ENCODE assay signal across 8 mouse cellular contexts in genomic region chr14:47472743-47473546, GRCm38 (mm10). TPM values are rescaled to one million over a fixed set of nuclear protein-coding genes. Genes with fewer than 3 reads are reported as not detected.
DNase-seq lines count a peak whose midpoint lies in the region; ATAC-seq and TF ChIP-seq lines count a peak whose summit lies in the region.

No protein-coding gene starts in this region.

- peak overlapping the region; percentile 98 for H3K27ac ChIP-seq in liver, embryonic 12.5 days
- H3K27ac ChIP-seq in stomach, embryonic 15.5 days = peak overlapping the region; percentile 91

- no peaks in the 10 kb centered on the region for H3K9me3 ChIP-seq in liver, embryonic 12.5 days (replicated peaks)
- no peaks in the 10 kb centered on the region for H3K9me3 ChIP-seq in stomach, embryonic 15.5 days

- DNase-seq in adrenal gland, postnatal 10 days = peak; percentile 78
- peak; percentile 70 for DNase-seq in embryo, embryonic 9.5 days (ENCODE audit: extremely low spot score)
- peak; percentile 70 to 74 for DNase-seq in heart, adult 18-20 months
- DNase-seq in kidney, adult 8-10 months = peak; percentile 29 to 54

- 1% methylated on average over 50 of the region's 69 CpGs for WGBS in liver, embryonic 12.5 days (ENCODE audit: insufficient replicate concordance)
- WGBS in stomach, embryonic 15.5 days = 2% methylated on average over 66 of the region's 69 CpGs

- peak overlapping the region; percentile 72 for H3K4me2 ChIP-seq in liver, embryonic 12.5 days
- H3K4me2 ChIP-seq in myocyte (ENCODE audit: low read depth) = peak overlapping the region; percentile 65
- peak overlapping the region; percentile 75 for H3K4me2 ChIP-seq in stomach, embryonic 15.5 days

- peaks cover 14% of the 10 kb centered on the region for H3K79me3 ChIP-seq in C2C12 (ENCODE audit: low read depth)

- H3K79me2 ChIP-seq in C2C12 (ENCODE audit: control insufficient read depth, insufficient read depth) (peaks cover 50% of the 10 kb centered on the region), myocyte (ENCODE audit: control insufficient read depth, insufficient read depth) (peaks cover 25% of the 10 kb centered on the region)

- peak overlapping the region; percentile 99 for H3K9ac ChIP-seq in liver, embryonic 12.5 days
- H3K9ac ChIP-seq in stomach, embryonic 15.5 days = peak overlapping the region; percentile 94

- H3K4me3 ChIP-seq in C2C12 (ENCODE audit: insufficient read depth, poor library complexity, severe bottlenecking) = peak overlapping the region; percentile 60
- peak overlapping the region; percentile 98 for H3K4me3 ChIP-seq in liver, embryonic 12.5 days
- peak overlapping the region; percentile 30 for H3K4me3 ChIP-seq in myocyte
- H3K4me3 ChIP-seq in stomach, embryonic 15.5 days (replicated peaks) = peak overlapping the region; percentile 98

- H3K4me1 ChIP-seq in liver, embryonic 12.5 days = peaks cover 41% of the 10 kb centered on the region
- peaks cover 16% of the 10 kb centered on the region; the same call in 1 of the 2 replicates for H3K4me1 ChIP-seq in stomach, embryonic 15.5 days

- peak overlapping the region; percentile 86 for H3ac ChIP-seq in C2C12 (ENCODE audit: control insufficient read depth, insufficient read length, low read depth)
- H3ac ChIP-seq in myocyte (ENCODE audit: control insufficient read depth, insufficient read length) = peak overlapping the region; percentile 78

- ATAC-seq in liver, embryonic 12.5 days = peak; percentile 77
- ATAC-seq in stomach, embryonic 15.5 days (ENCODE audit: insufficient read depth, low FRiP score, low read depth) = peak; percentile 83

- TF ChIP-seq CTCF in C2C12 (IDR thresholded peaks at IDR 0.05; ENCODE audit: control insufficient read depth, insufficient read depth, insufficient read length) = no peak

- H3K27me3 ChIP-seq in C2C12 (ENCODE audit: control insufficient read depth, insufficient read depth, insufficient read length) (no peaks in the 10 kb centered on the region), myocyte (ENCODE audit: control insufficient read depth, insufficient read depth, insufficient read length) (peaks cover 2% of the 10 kb centered on the region)
- no peaks in the 10 kb centered on the region for H3K27me3 ChIP-seq in liver, embryonic 12.5 days (replicated peaks)
- no peaks in the 10 kb centered on the region for H3K27me3 ChIP-seq in stomach, embryonic 15.5 days (replicated peaks)

- no peaks in the 10 kb centered on the region for H3K36me3 ChIP-seq in C2C12 (ENCODE audit: control insufficient read depth, insufficient read depth)
- H3K36me3 ChIP-seq in liver, embryonic 12.5 days = peaks cover 22% of the 10 kb centered on the region
- no peaks in the 10 kb centered on the region for H3K36me3 ChIP-seq in myocyte (ENCODE audit: control insufficient read depth, insufficient read depth)
- no peaks in the 10 kb centered on the region for H3K36me3 ChIP-seq in stomach, embryonic 15.5 days

- TF ChIP-seq POLR2A in myocyte (IDR thresholded peaks at IDR 0.05; ENCODE audit: insufficient read length, low read depth) = no peak

TF ChIP-seq in C2C12, 6 proteins besides CTCF, POLR2A, EP300 and RAD21:
- TF ChIP-seq CEBPB (IDR thresholded peaks at IDR 0.05; ENCODE audit: low read depth) (no peak), USF1 (IDR thresholded peaks at IDR 0.05; ENCODE audit: low read depth) (no peak), MAX (IDR thresholded peaks at IDR 0.05) (no peak), MYOG (IDR thresholded peaks at IDR 0.05; ENCODE audit: control insufficient read depth, extremely low read depth, insufficient read length) (no peak), MYOD1 (IDR thresholded peaks at IDR 0.05; ENCODE audit: control insufficient read depth, insufficient read length, low read depth) (no peak), FOSL1 (IDR thresholded peaks at IDR 0.05; ENCODE audit: insufficient read depth, low read length, poor library complexity, severe bottlenecking) (no peak)

TF ChIP-seq in myocyte, 11 proteins besides CTCF, POLR2A, EP300 and RAD21:
- TF ChIP-seq MAX (IDR thresholded peaks at IDR 0.05; ENCODE audit: low read depth) (no peak), TCF3 (IDR thresholded peaks at IDR 0.05; ENCODE audit: insufficient read length, low read depth) (no peak), MYOD1 (IDR thresholded peaks at IDR 0.05; ENCODE audit: control insufficient read depth in 1 of 3, insufficient read length in 2 of 3, low read depth in 2 of 3) (no peak), TCF12 (IDR thresholded peaks at IDR 0.05; ENCODE audit: insufficient read depth, poor library complexity, severe bottlenecking) (no peak), SRF (IDR thresholded peaks at IDR 0.05; ENCODE audit: control insufficient read depth, insufficient read length, low read depth) (no peak), E2F4 (IDR thresholded peaks at IDR 0.05; ENCODE audit: insufficient read depth) (no peak), MYOG (IDR thresholded peaks at IDR 0.05; ENCODE audit: control insufficient read depth in 1 of 3, insufficient read depth in 1 of 3, insufficient read length in 2 of 3, low read depth in 2 of 3) (no peak), USF1 (IDR thresholded peaks at IDR 0.05; ENCODE audit: low read depth) (no peak), REST (IDR thresholded peaks at IDR 0.05; ENCODE audit: insufficient read depth, insufficient read length) (no peak), CEBPB (IDR thresholded peaks at IDR 0.05; ENCODE audit: insufficient read depth, poor library complexity, severe bottlenecking) (no peak), POLR2AphosphoS2 (IDR thresholded peaks at IDR 0.05; ENCODE audit: insufficient read length, low read depth) (no peak)

RNA-seq across cellular contexts. Expression of gene Fbxo34, which starts 22.7 kb away (rescaled TPM):
- polyA plus RNA-seq in C2C12 (2012; fragmentation: generic; extraction: Trizol) (11.9 TPM), myocyte (2012; fragmentation: generic; extraction: Trizol) (10.7 TPM)
- total RNA-seq in adrenal gland, postnatal 10 days (2021) = 10 to 100 TPM; 21.5 to 24.5 TPM
- 10 to 100 TPM; 11.9 to 12.7 TPM for total RNA-seq in heart, adult 18-20 months (2021)
- 36.4 and 38.0 TPM in 2 replicates for polyA plus RNA-seq in liver, embryonic 12.5 days (2016; fragmentation: Nextera tagmentation; extraction: Ambion mirVana)
- polyA plus RNA-seq in stomach, embryonic 15.5 days (2015; fragmentation: Nextera tagmentation; extraction: Ambion mirVana) = 20.0 and 23.3 TPM in 2 replicates

RNA-seq across cellular contexts. Expression of gene Dlgap5, which starts 54.7 kb away (rescaled TPM):
- polyA plus RNA-seq in C2C12 (2012; fragmentation: generic; extraction: Trizol) = 34.2 TPM
- total RNA-seq in adrenal gland, postnatal 10 days (2021) = 10 to 100 TPM in 1 of 2 experiments, 1 to 10 TPM in 1; 9.4 to 12.9 TPM
- total RNA-seq in heart, adult 18-20 months (2021) = under 1 TPM; 0.37 to 0.62 TPM
- 68.0 and 73.9 TPM in 2 replicates for polyA plus RNA-seq in liver, embryonic 12.5 days (2016; fragmentation: Nextera tagmentation; extraction: Ambion mirVana)
- polyA plus RNA-seq in myocyte (2012; fragmentation: generic; extraction: Trizol) = 16.3 TPM
- 37.2 and 40.6 TPM in 2 replicates for polyA plus RNA-seq in stomach, embryonic 15.5 days (2015; fragmentation: Nextera tagmentation; extraction: Ambion mirVana)

Comparison
In these comparisons a context has a peak if more than half of its experiments do, and no peak if none do; other contexts are left out.
1. Peak in every context shown above with its lines: DNase-seq, ATAC-seq, H3K4me3 ChIP-seq and H3K27ac ChIP-seq.
2. H3K4me3 ChIP-seq: peak in every context shown above with its lines; median percentile 98 in liver, embryonic 12.5 days; 98 in stomach, embryonic 15.5 days; 60 in C2C12; 30 in myocyte.